Mouse (Mus musculus): Measurements from ENCODE around the gene Gm20388. TPM values are rescaled to one million over a fixed set of nuclear protein-coding genes. Genes with fewer than 3 reads are reported as not detected.

Gene Gm20388
- total RNA-seq, 2 experiments from 2014 or later, result 18.5 to 23.8 TPM

- ATAC-seq (replicated peaks; ENCODE audit: poor library complexity, severe bottlenecking), result peak; percentile 18; the same call in 1 of the 2 replicates
Measured at GRCm38 (mm10) chr8:120743149-120743897, 832.7 kb downstream of the Gm20388 start.

- no peak; the same call in 1 of the 2 replicates for ATAC-seq (replicated peaks; ENCODE audit: poor library complexity, severe bottlenecking)
Measured at GRCm38 (mm10) chr8:120743898-120744290, 833.3 kb downstream of the Gm20388 start.

GRCm38 (mm10) chr8:120744448-120744847 lies 833.8 kb downstream of the Gm20388 start:
- no peak for ATAC-seq (replicated peaks; ENCODE audit: poor library complexity, severe bottlenecking)

GRCm38 (mm10) chr8:120745226-120745625 lies 834.6 kb downstream of the Gm20388 start:
- no peak for ATAC-seq (replicated peaks; ENCODE audit: poor library complexity, severe bottlenecking)

- no peak for ATAC-seq (replicated peaks; ENCODE audit: poor library complexity, severe bottlenecking)
Measured at GRCm38 (mm10) chr8:120746007-120746701, 835.5 kb downstream of the Gm20388 start.

GRCm38 (mm10) chr8:120747286-120747685 lies 836.6 kb downstream of the Gm20388 start:
- no peak for ATAC-seq (replicated peaks; ENCODE audit: poor library complexity, severe bottlenecking)

GRCm38 (mm10) chr8:120750616-120751015 lies 840.0 kb downstream of the Gm20388 start:
- peak; percentile 20 for ATAC-seq (replicated peaks; ENCODE audit: poor library complexity, severe bottlenecking)

- ATAC-seq (replicated peaks; ENCODE audit: poor library complexity, severe bottlenecking), result no peak
Measured at GRCm38 (mm10) chr8:120751226-120752081, 840.8 kb downstream of the Gm20388 start.

- peak; percentile 21; the same call in 1 of the 2 replicates for ATAC-seq (replicated peaks; ENCODE audit: poor library complexity, severe bottlenecking)
Measured at GRCm38 (mm10) chr8:120752082-120752452, 841.4 kb downstream of the Gm20388 start.

- ATAC-seq (replicated peaks; ENCODE audit: poor library complexity, severe bottlenecking), result no peak
Measured at GRCm38 (mm10) chr8:120753476-120753875, 842.8 kb downstream of the Gm20388 start.

GRCm38 (mm10) chr8:120755306-120756297 lies 845.0 kb downstream of the Gm20388 start:
- no peak for ATAC-seq (replicated peaks; ENCODE audit: poor library complexity, severe bottlenecking)

- ATAC-seq (replicated peaks; ENCODE audit: poor library complexity, severe bottlenecking), result no peak
Measured at GRCm38 (mm10) chr8:120758005-120758404, 847.4 kb downstream of the Gm20388 start.

- ATAC-seq (replicated peaks; ENCODE audit: poor library complexity, severe bottlenecking), result peak; percentile 20; the same call in 1 of the 2 replicates
Measured at GRCm38 (mm10) chr8:120759847-120760246, 849.2 kb downstream of the Gm20388 start.

GRCm38 (mm10) chr8:120760341-120761215 lies 849.9 kb downstream of the Gm20388 start:
- peak; percentile 17; the same call in 1 of the 2 replicates for ATAC-seq (replicated peaks; ENCODE audit: poor library complexity, severe bottlenecking)

GRCm38 (mm10) chr8:120763267-120763666 lies 852.6 kb downstream of the Gm20388 start:
- ATAC-seq (replicated peaks; ENCODE audit: poor library complexity, severe bottlenecking), result peak; percentile 55

GRCm38 (mm10) chr8:120764638-120765037 lies 854.0 kb downstream of the Gm20388 start:
- ATAC-seq (replicated peaks; ENCODE audit: poor library complexity, severe bottlenecking), result no peak

GRCm38 (mm10) chr8:120766622-120767021 lies 856.0 kb downstream of the Gm20388 start:
- peak; percentile 72 for ATAC-seq (replicated peaks; ENCODE audit: poor library complexity, severe bottlenecking)

GRCm38 (mm10) chr8:120768454-120769218 lies 858.0 kb downstream of the Gm20388 start:
- ATAC-seq (replicated peaks; ENCODE audit: poor library complexity, severe bottlenecking), result peak; percentile 38
